Mouse (Mus musculus) G1E (cell line): ENCODE results near the gene Trit1. TPM values are rescaled to one million over a fixed set of nuclear protein-coding genes. Genes with fewer than 3 reads are reported as not detected.

Experiments used
- ATAC-seq: 2 replicates; pipeline ENCODE4 v1.8.0; 2016; ENCODE audit warnings: mild to moderate bottlenecking; ENCODE audit not compliant: insufficient number of reproducible peaks, poor library complexity, low FRiP score, severe bottlenecking; ENCODE audit errors: extremely low read depth
- DNase-seq: peaks from one replicate; pipeline ENCODE4 v3.0.0; 2012; ENCODE audit warnings: low spot score
- H3K27me3 ChIP-seq: 2 replicates; pipeline ENCODE4 v1.6.1; 2012; ENCODE audit warnings: mild to moderate bottlenecking, low read length, inconsistent platforms; ENCODE audit not compliant: insufficient read depth
- H3K36me3 ChIP-seq: replicated peaks from 2 replicates; pipeline ENCODE3; 2012; ENCODE audit warnings: mild to moderate bottlenecking, inconsistent platforms
- H3K4me1 ChIP-seq: 2 replicates; pipeline ENCODE4 v1.6.1; 2012; ENCODE audit warnings: low read depth, low read length, inconsistent platforms, mixed read lengths; ENCODE audit not compliant: insufficient read depth
- H3K4me3 ChIP-seq: 2 replicates; pipeline ENCODE4 v1.5.1; 2012; ENCODE audit warnings: low read depth, mild to moderate bottlenecking, inconsistent platforms, low read length, moderate library complexity, mixed read lengths
- H3K9me3 ChIP-seq: replicated peaks from 2 replicates; pipeline ENCODE4 v1.6.1; 2012; ENCODE audit warnings: inconsistent platforms
- CTCF ChIP-seq: IDR thresholded peaks from 2 replicates; pipeline ENCODE4 v1.5.1; 2012; ENCODE audit warnings: low read depth, low read length, inconsistent platforms, mixed read lengths
- GATA1 ChIP-seq: IDR thresholded peaks from 2 replicates; pipeline ENCODE4 v1.6.1; 2012; ENCODE audit warnings: borderline replicate concordance, low read length, inconsistent platforms, mixed read lengths
- GATA2 ChIP-seq: IDR thresholded peaks from 2 replicates; pipeline ENCODE4 v1.6.1; 2012; ENCODE audit warnings: low read depth, low read length, inconsistent platforms, borderline replicate concordance
- POLR2AphosphoS5 ChIP-seq: IDR thresholded peaks from 2 replicates; pipeline ENCODE4 v1.6.1; 2012; ENCODE audit warnings: low read depth, low read length, inconsistent platforms; ENCODE audit not compliant: insufficient replicate concordance
- TAL1 ChIP-seq: conservative IDR thresholded peaks from 2 replicates; pipeline ENCODE4 v1.6.1; 2012; ENCODE audit warnings: low read depth, low read length, inconsistent platforms, mixed read lengths
- polyA plus RNA-seq: library from polyadenylated mRNA; stranded (reverse); fragments of >175 nt; gene quantifications from 2 replicates; pipeline ENCODE4 v1.2.3, GENCODE M21; 2012
- total RNA-seq, 2 experiments: library from RNA; stranded (forward) in 1 of 2; stranded (reverse) in 1 of 2; fragments of 200-1000 nt in 1 of 2; fragments of >200 nt in 1 of 2; fragmentation: Nextera tagmentation in 1 of 2; gene quantifications; 2 replicates each; pipeline ENCODE4 v1.2.3; 2014 to 2017

The Trit1 gene
- total and polyA plus RNA-seq, 3 experiments: 3.2 to 24.4 (median 23.6) TPM

- ATAC-seq (no peak), DNase-seq (no peak)
- Histone ChIP-seq H3K9me3 (no peaks in the 10 kb centered on the region), H3K4me3 (no peak overlapping the region), H3K36me3 (peaks cover 93% of the 10 kb centered on the region), H3K27me3 (no peaks in the 10 kb centered on the region), H3K4me1 (no peaks in the 10 kb centered on the region; the same call in 1 of the 2 replicates)
- TF ChIP-seq CTCF (no peak), GATA2 (no peak), TAL1 (no peak), POLR2AphosphoS5 (no peak), GATA1 (no peak)
Observed at GRCm38 (mm10) chr4:123041131-123041530, 24.7 kb downstream of the Trit1 start.

GRCm38 (mm10) chr4:123043858-123044257, 27.5 kb downstream of the Trit1 start:
- Histone ChIP-seq H3K27me3 (no peaks in the 10 kb centered on the region), H3K36me3 (peaks cover 96% of the 10 kb centered on the region), H3K9me3 (no peaks in the 10 kb centered on the region), H3K4me3 (no peak overlapping the region), H3K4me1 (no peaks in the 10 kb centered on the region; the same call in 1 of the 2 replicates)
- no peak for DNase-seq
- no peak for ATAC-seq
- no peak for TF ChIP-seq POLR2AphosphoS5

- no peaks in the 10 kb centered on the region for H3K27me3 ChIP-seq
- H3K36me3 ChIP-seq: peaks cover 97% of the 10 kb centered on the region
- H3K4me1 ChIP-seq: no peaks in the 10 kb centered on the region; the same call in 1 of the 2 replicates
- TF ChIP-seq GATA1 (no peak), TAL1 (no peak), CTCF (no peak)
- H3K4me3 ChIP-seq: no peak overlapping the region
- no peak for ATAC-seq
- DNase-seq: no peak
- no peaks in the 10 kb centered on the region for H3K9me3 ChIP-seq
Observed at GRCm38 (mm10) chr4:123044842-123045241, 28.4 kb downstream of the Trit1 start.

DNA sequence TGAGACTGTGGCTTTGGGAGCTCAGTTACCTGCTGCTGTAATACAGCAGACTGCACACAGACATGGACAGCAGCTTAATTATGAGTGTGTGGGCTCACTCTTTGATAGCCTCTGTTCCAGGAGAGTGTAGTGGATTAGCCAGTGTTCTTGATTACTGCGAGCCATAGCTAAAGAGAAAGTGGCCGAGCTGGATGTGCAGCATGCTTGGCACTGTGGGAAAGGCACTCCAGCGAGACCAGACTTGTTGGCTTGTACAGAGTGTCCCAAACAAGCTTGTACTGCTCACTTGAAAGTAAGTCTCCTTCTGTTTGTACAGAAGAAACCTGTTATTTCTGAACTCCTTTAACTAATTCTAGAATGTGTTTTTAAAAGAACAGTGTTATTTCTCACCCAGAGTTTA, 29.9 kb downstream of the Trit1 start:
- peaks cover 98% of the 10 kb centered on the region for H3K36me3 ChIP-seq
- TF ChIP-seq POLR2AphosphoS5 (no peak), TAL1 (no peak), GATA2 (no peak)
- no peak overlapping the region for H3K4me3 ChIP-seq
- ATAC-seq: no peak
- no peaks in the 10 kb centered on the region for H3K27me3 ChIP-seq
- no peaks in the 10 kb centered on the region for H3K9me3 ChIP-seq
- no peak for DNase-seq
- no peaks in the 10 kb centered on the region; the same call in 1 of the 2 replicates for H3K4me1 ChIP-seq

DNA sequence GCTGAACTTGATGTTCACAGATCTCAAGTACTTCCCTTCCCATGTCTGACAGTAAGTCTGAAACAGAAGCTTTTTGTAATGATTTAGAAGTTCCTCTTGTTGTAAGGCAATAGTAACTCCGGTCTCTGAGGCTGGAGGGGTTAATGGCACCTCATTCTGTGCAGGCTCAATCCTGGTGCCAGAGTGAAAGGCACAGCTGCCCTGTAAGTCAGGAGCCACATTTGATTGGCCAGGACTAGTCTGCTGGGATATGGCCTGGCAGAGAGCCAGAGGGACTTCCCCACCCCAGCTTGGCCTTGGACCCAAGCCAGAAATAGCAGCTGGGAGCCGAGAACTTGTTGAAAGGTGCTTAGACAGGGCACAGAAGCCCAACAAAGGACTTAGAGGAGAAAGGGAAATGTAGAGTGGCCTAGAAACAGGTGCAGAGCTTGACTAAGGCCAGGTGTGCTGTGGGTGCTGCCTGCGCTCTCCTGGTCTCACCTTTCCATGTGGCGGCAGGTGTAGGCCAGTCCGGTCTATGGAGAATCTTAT, 34.3 kb downstream of the Trit1 start:
- Histone ChIP-seq H3K4me1 (no peaks in the 10 kb centered on the region), H3K4me3 (no peak overlapping the region), H3K36me3 (peaks cover 100% of the 10 kb centered on the region), H3K27me3 (no peaks in the 10 kb centered on the region), H3K9me3 (no peaks in the 10 kb centered on the region)
- DNase-seq: peak; percentile 33
- ATAC-seq: no peak
- TF ChIP-seq POLR2AphosphoS5 (no peak), GATA1 (no peak), TAL1 (no peak), CTCF (no peak), GATA2 (no peak)

- H3K9me3 ChIP-seq: no peaks in the 10 kb centered on the region
- no peak overlapping the region for H3K4me3 ChIP-seq
- H3K27me3 ChIP-seq: no peaks in the 10 kb centered on the region
- DNase-seq: no peak
- no peak for TF ChIP-seq TAL1
- no peak for TF ChIP-seq GATA1
- TF ChIP-seq GATA2: no peak
- H3K4me1 ChIP-seq: no peaks in the 10 kb centered on the region
- peaks cover 93% of the 10 kb centered on the region for H3K36me3 ChIP-seq
- ATAC-seq: no peak
Observed at GRCm38 (mm10) chr4:123053179-123053578, 36.8 kb downstream of the Trit1 start.

DNA sequence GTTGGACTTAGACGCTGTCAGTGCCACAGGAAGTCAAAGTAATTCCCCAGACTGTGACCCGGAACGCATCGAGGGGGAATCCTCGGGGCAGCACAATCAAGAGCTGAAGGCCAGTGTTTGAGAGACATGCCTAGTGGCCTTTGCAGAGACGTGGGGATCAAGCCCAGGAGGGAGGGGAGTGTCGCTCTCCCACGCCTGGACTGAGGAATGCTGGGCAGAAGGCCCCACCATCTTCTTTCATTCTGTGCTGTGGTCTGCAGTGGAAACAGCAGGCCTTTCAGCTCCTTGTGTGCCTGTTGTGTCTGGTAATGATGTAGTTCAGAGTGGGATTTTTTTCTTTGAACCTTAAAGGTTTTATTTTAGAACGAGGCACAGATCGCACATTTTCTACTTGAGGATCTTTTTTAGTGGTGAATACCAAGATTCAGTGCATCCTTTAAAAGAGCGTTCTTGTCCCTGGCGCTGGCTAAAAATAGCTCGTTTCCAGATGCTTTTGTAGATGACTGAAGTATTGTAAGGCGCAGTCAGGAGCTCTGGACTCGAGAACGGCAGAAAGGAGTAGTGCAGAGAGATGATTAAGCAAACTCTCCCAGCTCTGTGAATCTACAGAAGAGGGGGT, 37.9 kb downstream of the Trit1 start:
- Histone ChIP-seq H3K4me1 (no peaks in the 10 kb centered on the region), H3K36me3 (peaks cover 82% of the 10 kb centered on the region), H3K9me3 (no peaks in the 10 kb centered on the region), H3K27me3 (no peaks in the 10 kb centered on the region), H3K4me3 (no peak overlapping the region)
- no peak for TF ChIP-seq GATA1
- TF ChIP-seq GATA2: no peak
- no peak for TF ChIP-seq POLR2AphosphoS5
- TF ChIP-seq CTCF: no peak
- TF ChIP-seq TAL1: no peak
- DNase-seq (no peak), ATAC-seq (no peak)
